Mouse (Mus musculus): ENCODE results near the gene Olfr90.
A peak's percentile ranks its signal among the peaks of the same experiment; 100 is the strongest.

Gene Olfr90

DNA sequence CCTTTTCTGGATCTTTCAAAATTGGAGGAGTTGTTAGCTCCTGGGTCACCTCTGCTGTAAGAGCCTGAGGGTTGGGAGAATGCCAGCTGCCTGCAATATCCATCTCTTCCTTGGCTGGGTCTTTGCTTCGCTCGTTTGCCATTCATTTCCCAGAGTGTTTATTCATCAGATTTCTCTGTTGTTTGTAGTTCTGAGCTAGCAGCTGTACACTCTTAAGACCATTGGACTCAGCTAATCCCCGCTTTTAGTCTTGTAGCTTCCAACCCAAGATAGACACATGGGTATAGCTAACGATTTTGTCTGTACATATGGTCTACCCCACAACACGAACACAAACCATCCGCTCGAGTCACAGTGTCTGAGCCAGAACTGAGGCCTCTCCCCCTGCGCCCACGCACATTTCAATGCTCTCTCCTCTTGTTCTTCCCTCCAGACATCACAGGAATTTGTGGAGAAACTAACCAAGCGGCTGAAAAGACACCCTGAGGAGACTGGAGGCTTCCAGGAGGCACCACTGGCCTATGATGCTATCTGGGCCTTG is 26.1 kb downstream of the Olfr90 start:
- DNase-seq (ENCODE audit: extremely low read depth, insufficient read length, low spot score): no peak

DNA sequence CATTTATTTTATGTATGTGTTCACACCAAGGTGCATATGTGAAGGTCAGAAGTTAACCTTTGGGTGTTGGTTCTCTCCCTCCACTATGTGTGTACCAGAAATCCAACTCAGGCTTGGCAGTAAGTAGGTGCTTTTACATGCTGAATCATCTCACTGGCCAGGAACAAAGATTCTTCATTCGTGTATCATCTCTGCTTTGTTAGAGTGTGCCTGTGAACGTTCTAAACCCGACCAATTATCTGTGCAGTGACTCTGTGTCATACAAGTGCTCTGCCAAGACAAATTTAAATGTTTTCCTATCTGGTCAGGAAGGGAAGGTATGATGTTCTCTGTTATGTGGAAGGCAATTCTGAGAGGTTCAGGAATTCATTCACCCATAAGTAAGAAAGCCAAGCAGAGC is 26.9 kb downstream of the Olfr90 start:
- DNase-seq (ENCODE audit: extremely low read depth, insufficient read length, low spot score): no peak

DNA sequence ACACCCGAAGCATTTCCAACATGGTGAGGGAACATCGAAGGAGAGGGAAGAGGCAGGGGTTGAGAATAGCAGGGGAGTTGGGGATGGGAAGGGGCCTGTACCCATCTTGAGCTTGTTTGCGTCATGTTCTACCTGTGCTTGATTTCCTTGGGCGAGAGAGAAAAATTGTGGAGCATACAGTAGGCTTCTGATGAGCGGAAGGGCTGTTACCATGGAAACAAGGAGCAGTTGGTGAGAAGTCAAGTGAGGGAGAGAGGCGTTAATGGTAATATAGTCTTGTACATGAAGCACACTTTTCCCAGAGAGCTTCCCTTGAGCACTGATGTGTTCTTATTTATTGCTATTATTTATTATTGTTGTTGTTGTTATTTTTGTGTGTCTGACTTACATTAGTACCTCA is 31.3 kb downstream of the Olfr90 start:
- DNase-seq (ENCODE audit: extremely low read depth, insufficient read length, low spot score): no peak

DNA sequence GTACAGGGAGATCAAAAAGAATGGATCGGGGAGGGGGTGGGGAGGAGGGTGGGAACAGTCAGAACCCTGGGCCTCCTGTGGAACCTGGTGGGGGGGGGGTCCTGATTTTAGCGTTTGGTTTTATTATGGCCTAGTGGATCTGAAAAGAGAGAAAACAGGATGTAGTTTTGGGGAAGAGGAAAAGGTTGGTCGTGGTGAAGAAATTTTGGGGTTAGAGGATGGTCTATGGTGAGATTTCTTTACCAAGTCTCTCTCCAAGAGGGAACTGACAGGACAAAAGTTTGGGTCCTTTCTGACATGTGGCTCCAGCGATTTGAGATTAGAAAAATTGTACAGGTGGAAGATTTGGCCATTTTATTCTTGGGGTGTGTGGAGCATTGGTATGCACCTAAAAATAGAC is 36.6 kb downstream of the Olfr90 start:
- DNase-seq (ENCODE audit: extremely low read depth, insufficient read length, low spot score): no peak

DNA sequence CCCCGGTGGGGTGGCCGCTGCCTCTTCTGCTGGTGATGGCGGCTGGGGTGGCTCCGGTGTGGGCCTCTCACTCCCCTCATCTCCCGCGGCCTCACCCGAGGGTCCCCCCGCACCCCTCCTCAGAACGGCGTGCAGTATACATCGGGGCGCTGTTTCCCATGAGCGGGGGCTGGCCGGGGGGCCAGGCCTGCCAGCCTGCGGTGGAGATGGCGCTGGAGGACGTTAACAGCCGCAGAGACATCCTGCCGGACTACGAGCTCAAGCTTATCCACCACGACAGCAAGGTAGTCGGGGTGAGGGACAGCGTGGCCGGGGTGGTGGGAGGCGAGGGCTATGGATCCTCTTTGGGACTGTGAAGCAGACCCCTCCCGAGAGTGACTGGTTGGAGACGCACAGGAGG is 37.4 kb downstream of the Olfr90 start:
- DNase-seq (ENCODE audit: extremely low read depth, insufficient read length, low spot score): no peak

DNA sequence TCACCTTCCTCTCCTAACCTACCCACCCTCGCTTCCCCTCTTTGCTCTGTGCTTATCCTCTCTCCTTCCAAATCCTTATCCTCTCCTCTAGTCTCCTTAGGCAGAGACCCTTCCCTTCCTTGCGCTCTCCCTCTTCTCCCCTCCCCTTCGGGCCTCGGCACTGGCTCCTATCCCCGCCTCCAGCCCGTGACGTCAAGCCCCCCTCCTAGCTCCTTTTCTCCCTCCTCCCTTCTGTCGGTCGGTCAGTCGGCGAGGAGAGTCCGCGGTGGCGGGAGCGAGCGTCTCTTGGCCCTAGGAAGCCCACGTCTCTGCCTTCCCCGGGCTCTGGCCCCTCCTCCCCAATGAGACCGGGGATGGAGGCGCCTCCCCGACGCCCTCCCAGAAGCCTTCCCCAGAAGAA is 37.9 kb downstream of the Olfr90 start:
- DNase-seq (ENCODE audit: extremely low read depth, insufficient read length, low spot score): no peak

DNA sequence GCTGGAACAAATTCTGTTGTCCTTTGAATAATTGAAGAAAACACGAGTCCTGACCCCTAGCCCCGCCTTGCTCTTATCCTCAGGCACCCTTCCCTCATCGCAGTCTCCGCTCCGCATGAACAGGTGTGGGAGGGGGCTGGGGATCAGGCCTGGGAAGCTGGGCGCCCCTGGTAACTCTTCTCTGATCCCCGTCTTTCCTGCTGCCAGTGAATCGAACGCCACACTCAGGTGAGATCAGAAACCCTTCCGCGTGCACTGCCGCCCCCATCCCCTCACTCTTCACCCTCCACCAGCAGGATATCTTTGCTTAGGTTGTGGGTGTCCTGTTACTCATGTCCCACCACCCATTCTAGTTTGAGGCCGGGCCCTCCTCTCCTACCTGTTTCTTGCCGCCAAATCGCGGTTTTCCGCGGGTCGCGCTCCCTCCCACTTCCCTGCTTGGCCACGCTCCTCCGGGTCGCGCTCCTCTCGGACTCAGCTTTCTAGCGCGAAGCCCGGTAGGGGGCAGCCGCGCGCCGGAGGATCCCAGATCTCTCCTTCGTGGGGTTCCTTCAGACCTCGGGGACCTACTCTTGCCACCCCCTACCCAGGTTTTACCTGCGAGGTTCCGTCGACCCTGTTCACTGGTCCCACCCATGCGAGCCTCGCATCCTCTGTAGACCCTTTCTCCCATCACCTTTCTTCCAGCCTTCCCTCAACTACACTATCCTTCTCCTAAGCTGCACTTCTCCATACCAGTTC is 38.6 kb downstream of the Olfr90 start:
- DNase-seq (ENCODE audit: extremely low read depth, insufficient read length, low spot score): no peak

DNA sequence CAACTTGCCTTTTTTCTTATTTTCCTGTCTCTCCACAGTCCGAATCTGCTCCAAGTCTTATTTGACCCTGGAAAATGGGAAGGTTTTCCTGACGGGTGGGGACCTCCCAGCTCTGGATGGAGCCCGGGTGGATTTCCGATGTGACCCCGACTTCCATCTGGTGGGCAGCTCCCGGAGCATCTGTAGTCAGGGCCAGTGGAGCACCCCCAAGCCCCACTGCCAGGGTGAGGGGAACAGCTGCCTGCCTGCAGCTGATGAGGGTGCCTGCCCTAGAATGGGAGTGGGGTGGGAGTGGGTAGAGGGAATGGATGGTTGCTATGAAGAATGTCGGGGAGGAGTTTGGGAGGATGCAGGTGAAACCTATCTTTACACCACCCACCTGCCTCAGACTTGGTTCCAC is 39.9 kb downstream of the Olfr90 start:
- no peak for DNase-seq (ENCODE audit: extremely low read depth, insufficient read length, low spot score)

DNA sequence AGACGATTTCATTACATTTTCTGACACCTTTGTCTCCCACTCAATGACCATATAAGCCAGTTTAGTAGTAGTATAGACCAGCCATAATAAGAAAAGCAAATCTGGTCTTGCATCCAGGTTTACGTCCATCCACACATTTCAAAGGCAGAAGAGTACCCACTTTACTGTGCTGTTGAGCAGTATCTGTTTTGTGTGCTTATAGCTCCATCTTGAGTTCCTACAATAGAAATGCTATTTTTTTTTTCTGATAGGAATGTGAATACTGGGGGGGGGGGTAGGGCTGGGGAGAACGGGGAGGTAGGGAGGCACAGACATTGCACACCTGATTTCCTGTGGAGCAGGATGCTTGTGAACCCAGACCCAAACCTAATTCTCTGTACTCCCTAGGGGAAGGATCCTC is 40.3 kb downstream of the Olfr90 start:
- no peak for DNase-seq (ENCODE audit: extremely low read depth, insufficient read length, low spot score)

DNA sequence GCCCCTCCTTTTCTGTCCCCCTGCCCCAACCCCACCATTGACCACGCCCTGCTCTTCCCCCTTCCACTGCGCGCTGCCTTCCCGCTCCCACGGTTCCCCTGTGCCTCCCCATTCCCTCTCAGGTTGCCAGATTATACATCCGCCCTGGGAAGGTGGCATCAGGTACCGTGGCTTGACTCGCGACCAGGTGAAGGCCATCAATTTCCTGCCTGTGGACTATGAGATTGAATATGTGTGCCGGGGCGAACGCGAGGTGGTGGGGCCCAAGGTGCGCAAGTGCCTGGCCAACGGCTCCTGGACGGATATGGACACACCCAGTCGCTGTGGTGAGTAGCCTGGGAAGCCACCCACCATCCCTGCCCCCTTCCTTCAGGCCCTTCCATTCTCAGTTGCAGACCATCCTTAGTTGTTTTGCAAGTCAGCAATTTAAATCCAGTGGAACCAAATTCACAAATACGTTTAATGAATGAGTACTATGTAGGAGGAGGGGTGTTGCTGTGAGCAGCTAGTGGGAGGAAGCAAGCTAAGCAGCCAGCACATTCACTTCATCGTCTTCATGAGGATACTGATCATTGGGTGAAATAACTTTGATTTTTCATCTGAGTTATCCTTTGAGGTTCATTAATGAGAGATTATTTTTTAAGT is 40.8 kb downstream of the Olfr90 start:
- no peak for DNase-seq (ENCODE audit: extremely low read depth, insufficient read length, low spot score)

DNA sequence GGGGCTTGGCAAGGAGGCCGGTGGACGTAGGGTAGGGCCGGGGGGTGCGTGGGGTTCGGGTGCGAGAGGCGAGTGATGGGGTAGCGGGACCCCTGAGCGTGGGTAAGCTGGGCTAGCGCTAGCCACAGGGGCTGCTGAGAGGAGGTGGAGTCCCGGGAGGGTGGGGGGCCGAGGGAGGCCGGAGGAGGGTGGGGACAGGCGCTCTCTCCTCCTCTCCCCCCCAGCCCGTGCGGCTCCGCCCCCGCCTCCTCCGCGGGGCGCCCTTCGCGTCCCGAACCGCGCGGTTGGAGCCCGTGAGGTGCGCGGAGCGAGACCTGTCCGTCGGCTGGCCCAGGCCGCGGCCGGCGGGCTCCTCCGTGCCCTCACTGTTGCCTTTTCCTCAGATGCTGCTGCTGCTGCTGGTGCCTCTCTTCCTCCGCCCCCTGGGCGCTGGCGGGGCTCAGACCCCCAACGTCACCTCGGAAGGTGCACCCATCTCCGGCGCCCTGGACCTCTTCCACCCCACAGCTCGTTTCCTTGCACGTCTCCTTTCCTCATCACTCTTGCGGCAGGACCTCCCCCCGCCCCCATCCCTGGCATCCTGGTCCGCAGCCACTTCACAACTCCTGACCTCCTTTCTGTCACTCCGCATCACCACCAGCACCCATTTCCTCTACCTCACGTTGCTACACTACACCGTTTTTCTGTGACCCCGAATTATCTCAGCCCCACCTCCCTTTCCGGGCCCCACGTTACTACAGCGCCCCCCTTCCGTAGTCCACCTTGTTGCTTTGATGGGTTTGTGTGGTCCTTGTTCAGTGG is 41.8 kb downstream of the Olfr90 start:
- DNase-seq (ENCODE audit: extremely low read depth, insufficient read length, low spot score): peak; percentile 79

DNA sequence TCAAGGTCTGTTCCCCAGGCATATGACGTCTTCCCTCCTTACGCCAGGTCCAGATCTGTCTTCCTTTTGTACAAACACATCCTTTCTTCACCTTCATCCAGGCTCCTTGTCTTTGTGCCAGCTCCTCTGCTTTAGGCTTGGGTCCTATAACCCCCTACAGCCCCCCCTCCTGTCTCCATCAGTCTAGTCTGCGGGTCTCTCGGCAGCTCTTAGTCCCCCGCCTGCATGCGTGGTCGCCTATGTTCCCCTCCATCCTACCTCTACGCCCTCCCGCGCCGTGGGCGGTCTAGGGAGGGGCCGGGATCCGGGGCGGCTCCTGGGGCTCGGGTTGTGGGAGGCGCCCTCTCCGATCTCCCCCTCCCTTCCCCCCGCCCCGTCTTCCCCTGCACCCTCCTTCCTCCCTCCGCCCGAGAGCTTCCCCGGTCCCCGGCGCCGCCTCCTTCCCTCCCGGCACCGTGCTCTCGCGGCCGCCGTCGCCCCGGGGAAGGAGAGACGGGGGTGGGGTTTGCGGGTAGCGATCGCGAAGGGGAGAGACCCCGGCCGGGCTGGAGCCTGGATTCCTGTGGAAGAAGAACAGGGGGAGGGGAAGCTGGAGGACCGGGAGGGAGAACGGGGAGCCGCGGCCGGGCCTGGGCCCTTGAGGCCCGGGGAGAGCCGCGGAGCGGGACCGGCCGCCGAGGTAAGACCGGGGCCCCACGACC is 42.5 kb downstream of the Olfr90 start, which contains the start of gene Gabbr1:
Gabbr1 (plus strand) TSS at position 356 of the 701 bp plus-strand sequence.
- peak; percentile 84 for DNase-seq (ENCODE audit: extremely low read depth, insufficient read length, low spot score)

DNA sequence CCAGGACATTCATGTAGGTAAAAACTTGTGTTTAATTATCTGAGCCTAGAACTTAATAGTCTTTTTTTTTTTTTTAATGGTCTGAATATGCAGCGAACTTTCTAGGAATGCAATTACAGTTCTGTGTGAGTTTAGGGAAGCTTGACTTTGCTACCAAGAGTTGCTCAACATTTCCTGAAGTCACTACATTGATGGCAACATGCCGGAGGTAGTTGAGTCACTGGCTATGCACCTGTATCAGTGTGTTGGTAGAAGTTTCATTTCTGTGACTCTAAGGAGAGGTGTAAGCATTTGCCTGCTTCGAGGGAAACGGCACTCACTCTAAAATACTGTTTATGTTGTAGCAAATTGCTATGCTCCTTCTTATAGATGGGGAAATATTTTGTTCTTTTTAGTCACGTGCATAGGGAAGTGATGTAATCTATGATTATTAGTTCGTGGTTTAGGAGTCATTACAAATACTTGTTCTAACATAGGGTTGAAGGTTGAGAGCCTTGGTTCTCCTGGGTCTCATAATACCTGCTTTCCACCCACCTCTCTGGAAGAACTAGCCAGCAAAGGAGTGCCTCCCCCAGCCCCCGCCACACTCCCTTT is 43.6 kb downstream of the Olfr90 start:
- no peak for DNase-seq (ENCODE audit: extremely low read depth, insufficient read length, low spot score)

DNA sequence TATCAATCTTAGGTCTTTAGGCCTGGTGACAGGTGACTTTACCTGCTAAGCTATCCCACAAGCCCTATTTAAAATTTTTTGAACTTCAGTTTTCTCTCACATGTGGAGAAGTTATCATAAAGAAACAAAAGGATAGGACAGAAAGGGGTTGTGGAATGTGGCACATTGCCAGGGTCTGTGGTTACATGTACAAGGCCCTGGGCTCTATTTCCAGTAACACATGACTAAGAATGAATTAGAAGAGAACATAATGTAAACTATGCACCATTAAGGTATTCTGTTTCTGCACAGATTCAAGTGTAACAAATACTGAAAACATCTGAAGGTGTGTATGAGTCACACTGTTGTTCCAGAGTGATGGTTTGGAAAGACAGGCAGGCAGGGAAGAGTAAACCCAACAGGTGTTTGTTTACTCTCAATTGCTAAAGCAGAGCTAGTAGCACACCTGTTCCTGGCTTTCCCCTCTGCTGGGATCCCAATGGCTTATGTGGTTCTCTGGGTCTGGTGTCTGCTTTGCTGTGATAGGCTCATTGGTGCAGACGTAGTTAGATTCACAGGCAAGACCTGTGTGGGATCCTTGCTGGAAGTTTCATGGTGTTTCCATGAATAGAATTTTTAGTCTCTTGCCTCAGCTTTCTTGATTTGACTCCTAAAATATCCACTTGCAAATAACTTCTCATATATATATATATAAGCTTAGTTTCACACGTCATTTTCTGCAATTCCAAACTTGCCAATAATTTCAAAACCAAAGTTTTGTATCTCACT is 49.0 kb downstream of the Olfr90 start:
- DNase-seq (ENCODE audit: extremely low read depth, insufficient read length, low spot score): no peak
